Mouse (Mus musculus): ENCODE results near the gene Anks1b. TPM values are rescaled to one million over a fixed set of nuclear protein-coding genes. Genes with fewer than 3 reads are reported as not detected.

Gene Anks1b
- total and polyA plus RNA-seq, 3 experiments = 0.11 TPM; not detected in 2

- Histone ChIP-seq H3K27me3 (ENCODE audit: insufficient read depth, low read length) (no peaks in the 10 kb centered on the region), H3K36me3 (replicated peaks) (no peaks in the 10 kb centered on the region), H3K4me1 (ENCODE audit: insufficient read depth, low read depth, low read length) (no peaks in the 10 kb centered on the region), H3K4me3 (ENCODE audit: low read depth, low read length) (no peak overlapping the region), H3K9me3 (replicated peaks) (peaks cover 20% of the 10 kb centered on the region)
- no peak for ATAC-seq (ENCODE audit: extremely low read depth, insufficient number of reproducible peaks, low FRiP score, poor library complexity, severe bottlenecking)
- no peak for DNase-seq (ENCODE audit: low spot score)
- TF ChIP-seq CTCF (IDR thresholded peaks at IDR 0.05; ENCODE audit: low read depth, low read length) (no peak), GATA2 (IDR thresholded peaks at IDR 0.05; ENCODE audit: borderline replicate concordance, low read depth, low read length) (no peak)
Measured at GRCm38 (mm10) chr10:90577777-90578176, 704.5 kb downstream of the Anks1b start.

- Histone ChIP-seq H3K4me3 (ENCODE audit: low read depth, low read length) (no peak overlapping the region), H3K27me3 (ENCODE audit: insufficient read depth, low read length) (no peaks in the 10 kb centered on the region), H3K9me3 (replicated peaks) (peaks cover 19% of the 10 kb centered on the region), H3K36me3 (replicated peaks) (no peaks in the 10 kb centered on the region), H3K4me1 (ENCODE audit: insufficient read depth, low read depth, low read length) (no peaks in the 10 kb centered on the region)
- no peak for ATAC-seq (ENCODE audit: extremely low read depth, insufficient number of reproducible peaks, low FRiP score, poor library complexity, severe bottlenecking)
- no peak for TF ChIP-seq GATA2 (IDR thresholded peaks at IDR 0.05; ENCODE audit: borderline replicate concordance, low read depth, low read length)
- no peak for TF ChIP-seq CTCF (IDR thresholded peaks at IDR 0.05; ENCODE audit: low read depth, low read length)
- TF ChIP-seq GATA1 (IDR thresholded peaks at IDR 0.05; ENCODE audit: borderline replicate concordance, low read length) = no peak
- no peak for TF ChIP-seq POLR2AphosphoS5 (IDR thresholded peaks at IDR 0.05; ENCODE audit: insufficient replicate concordance, low read depth, low read length)
- no peak for TF ChIP-seq TAL1 (conservative IDR thresholded peaks at IDR 0.05; ENCODE audit: low read depth, low read length)
- DNase-seq (ENCODE audit: low spot score) = no peak
Measured at GRCm38 (mm10) chr10:90579970-90580369, 706.7 kb downstream of the Anks1b start.

- Histone ChIP-seq H3K36me3 (replicated peaks) (no peaks in the 10 kb centered on the region), H3K9me3 (replicated peaks) (peaks cover 7% of the 10 kb centered on the region; the same call in 1 of the 2 replicates), H3K4me3 (ENCODE audit: low read depth, low read length) (no peak overlapping the region), H3K27me3 (ENCODE audit: insufficient read depth, low read length) (no peaks in the 10 kb centered on the region), H3K4me1 (ENCODE audit: insufficient read depth, low read depth, low read length) (no peaks in the 10 kb centered on the region)
- TF ChIP-seq GATA2 (IDR thresholded peaks at IDR 0.05; ENCODE audit: borderline replicate concordance, low read depth, low read length) = no peak
- no peak for TF ChIP-seq GATA1 (IDR thresholded peaks at IDR 0.05; ENCODE audit: borderline replicate concordance, low read length)
- TF ChIP-seq CTCF (IDR thresholded peaks at IDR 0.05; ENCODE audit: low read depth, low read length) = no peak
- no peak for TF ChIP-seq TAL1 (conservative IDR thresholded peaks at IDR 0.05; ENCODE audit: low read depth, low read length)
- no peak for TF ChIP-seq POLR2AphosphoS5 (IDR thresholded peaks at IDR 0.05; ENCODE audit: insufficient replicate concordance, low read depth, low read length)
- ATAC-seq (ENCODE audit: extremely low read depth, insufficient number of reproducible peaks, low FRiP score, poor library complexity, severe bottlenecking) (no peak), DNase-seq (ENCODE audit: low spot score) (no peak)
Measured at GRCm38 (mm10) chr10:90584052-90584451, 710.7 kb downstream of the Anks1b start.

GRCm38 (mm10) chr10:90596142-90596541 is 722.8 kb downstream of the Anks1b start:
- TF ChIP-seq TAL1 (conservative IDR thresholded peaks at IDR 0.05; ENCODE audit: low read depth, low read length) (no peak), CTCF (IDR thresholded peaks at IDR 0.05; ENCODE audit: low read depth, low read length) (no peak), POLR2AphosphoS5 (IDR thresholded peaks at IDR 0.05; ENCODE audit: insufficient replicate concordance, low read depth, low read length) (no peak), GATA1 (IDR thresholded peaks at IDR 0.05; ENCODE audit: borderline replicate concordance, low read length) (no peak), GATA2 (IDR thresholded peaks at IDR 0.05; ENCODE audit: borderline replicate concordance, low read depth, low read length) (no peak)
- DNase-seq (ENCODE audit: low spot score) (no peak), ATAC-seq (ENCODE audit: extremely low read depth, insufficient number of reproducible peaks, low FRiP score, poor library complexity, severe bottlenecking) (no peak)
- no peak overlapping the region for H3K4me3 ChIP-seq (ENCODE audit: low read depth, low read length)
- H3K4me1 ChIP-seq (ENCODE audit: insufficient read depth, low read depth, low read length) = no peaks in the 10 kb centered on the region
- no peaks in the 10 kb centered on the region for H3K27me3 ChIP-seq (ENCODE audit: insufficient read depth, low read length)
- no peaks in the 10 kb centered on the region for H3K36me3 ChIP-seq (replicated peaks)
- H3K9me3 ChIP-seq (replicated peaks) = peaks cover 34% of the 10 kb centered on the region

- no peak for TF ChIP-seq TAL1 (conservative IDR thresholded peaks at IDR 0.05; ENCODE audit: low read depth, low read length)
- TF ChIP-seq POLR2AphosphoS5 (IDR thresholded peaks at IDR 0.05; ENCODE audit: insufficient replicate concordance, low read depth, low read length) = no peak
- TF ChIP-seq GATA1 (IDR thresholded peaks at IDR 0.05; ENCODE audit: borderline replicate concordance, low read length) = no peak
- no peak for TF ChIP-seq GATA2 (IDR thresholded peaks at IDR 0.05; ENCODE audit: borderline replicate concordance, low read depth, low read length)
- no peak for TF ChIP-seq CTCF (IDR thresholded peaks at IDR 0.05; ENCODE audit: low read depth, low read length)
- Histone ChIP-seq H3K4me1 (ENCODE audit: insufficient read depth, low read depth, low read length) (no peaks in the 10 kb centered on the region), H3K27me3 (ENCODE audit: insufficient read depth, low read length) (no peaks in the 10 kb centered on the region), H3K4me3 (ENCODE audit: low read depth, low read length) (no peak overlapping the region), H3K36me3 (replicated peaks) (no peaks in the 10 kb centered on the region), H3K9me3 (replicated peaks) (peaks cover 34% of the 10 kb centered on the region)
- DNase-seq (ENCODE audit: low spot score) (no peak), ATAC-seq (ENCODE audit: extremely low read depth, insufficient number of reproducible peaks, low FRiP score, poor library complexity, severe bottlenecking) (no peak)
Measured at GRCm38 (mm10) chr10:90596576-90596975, 723.3 kb downstream of the Anks1b start.

- TF ChIP-seq CTCF (IDR thresholded peaks at IDR 0.05; ENCODE audit: low read depth, low read length) (no peak), GATA1 (IDR thresholded peaks at IDR 0.05; ENCODE audit: borderline replicate concordance, low read length) (no peak), GATA2 (IDR thresholded peaks at IDR 0.05; ENCODE audit: borderline replicate concordance, low read depth, low read length) (no peak), POLR2AphosphoS5 (IDR thresholded peaks at IDR 0.05; ENCODE audit: insufficient replicate concordance, low read depth, low read length) (no peak), TAL1 (conservative IDR thresholded peaks at IDR 0.05; ENCODE audit: low read depth, low read length) (no peak)
- H3K9me3 ChIP-seq (replicated peaks) = peaks cover 43% of the 10 kb centered on the region
- DNase-seq (ENCODE audit: low spot score) (no peak), ATAC-seq (ENCODE audit: extremely low read depth, insufficient number of reproducible peaks, low FRiP score, poor library complexity, severe bottlenecking) (no peak)
- no peaks in the 10 kb centered on the region for H3K36me3 ChIP-seq (replicated peaks)
- H3K4me1 ChIP-seq (ENCODE audit: insufficient read depth, low read depth, low read length) = no peaks in the 10 kb centered on the region
- no peak overlapping the region for H3K4me3 ChIP-seq (ENCODE audit: low read depth, low read length)
- H3K27me3 ChIP-seq (ENCODE audit: insufficient read depth, low read length) = no peaks in the 10 kb centered on the region
Measured at GRCm38 (mm10) chr10:90599149-90599548, 725.8 kb downstream of the Anks1b start.

Data from G1E (cell line).